Mouse (Mus musculus): ENCODE results near the gene Myoc.
"Not testable (repeated sequence)": the region's sequence is repeated elsewhere in the genome, so short reads cannot be mapped to it uniquely, and the experiment has no call there.

The Myoc gene

DNA sequence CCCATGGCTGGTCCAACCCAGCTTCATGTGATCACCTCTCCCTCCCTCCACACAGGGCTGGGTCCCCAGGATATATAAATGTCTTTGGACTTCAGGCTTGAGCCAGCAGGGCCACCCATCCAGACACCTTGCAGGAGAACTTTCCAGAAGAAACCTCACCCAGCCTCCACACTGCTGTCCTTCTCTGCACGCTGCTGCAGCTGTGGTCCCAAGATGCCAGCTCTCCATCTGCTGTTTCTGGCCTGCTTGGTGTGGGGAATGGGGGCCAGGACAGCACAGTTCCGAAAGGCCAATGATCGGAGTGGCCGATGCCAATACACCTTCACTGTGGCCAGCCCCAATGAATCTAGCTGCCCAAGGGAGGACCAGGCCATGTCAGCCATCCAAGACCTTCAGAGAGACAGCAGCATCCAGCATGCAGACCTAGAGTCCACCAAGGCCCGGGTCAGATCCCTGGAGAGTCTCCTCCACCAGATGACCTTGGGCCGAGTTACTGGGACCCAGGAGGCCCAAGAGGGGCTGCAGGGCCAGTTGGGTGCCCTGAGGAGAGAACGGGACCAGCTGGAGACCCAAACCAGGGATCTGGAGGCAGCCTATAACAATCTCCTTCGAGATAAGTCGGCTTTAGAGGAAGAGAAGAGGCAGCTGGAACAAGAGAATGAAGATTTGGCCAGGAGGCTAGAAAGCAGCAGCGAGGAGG, at the start of gene Myoc:
TSS of gene Myoc (plus strand) at position 105 of the 700 bp plus-strand sequence.
- no peak for DNase-seq (ENCODE audit: low spot score in 2 of 2)

DNA sequence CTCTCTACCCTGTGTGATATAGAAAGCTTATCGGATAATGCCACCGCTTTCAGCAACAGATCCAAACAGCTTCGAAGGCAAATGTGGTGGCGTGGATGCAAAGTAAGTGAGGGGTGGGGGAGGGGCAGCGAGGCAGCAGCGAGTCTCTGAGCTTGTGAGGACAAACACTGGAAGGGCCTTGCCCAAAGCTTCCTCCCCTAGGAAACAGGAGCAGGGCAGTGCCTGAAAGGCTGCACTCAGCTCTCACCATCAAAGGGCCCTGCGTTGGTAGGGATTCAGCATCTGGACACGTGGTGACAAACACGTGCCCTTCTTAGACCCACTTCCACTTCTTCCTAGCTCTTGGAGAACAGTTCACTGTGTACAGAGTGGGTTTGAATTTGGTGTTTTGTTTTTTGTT, 49.5 kb upstream of the Myoc start:
- peak; percentile 33 to 48 for DNase-seq (ENCODE audit: low spot score in 2 of 2)

DNA sequence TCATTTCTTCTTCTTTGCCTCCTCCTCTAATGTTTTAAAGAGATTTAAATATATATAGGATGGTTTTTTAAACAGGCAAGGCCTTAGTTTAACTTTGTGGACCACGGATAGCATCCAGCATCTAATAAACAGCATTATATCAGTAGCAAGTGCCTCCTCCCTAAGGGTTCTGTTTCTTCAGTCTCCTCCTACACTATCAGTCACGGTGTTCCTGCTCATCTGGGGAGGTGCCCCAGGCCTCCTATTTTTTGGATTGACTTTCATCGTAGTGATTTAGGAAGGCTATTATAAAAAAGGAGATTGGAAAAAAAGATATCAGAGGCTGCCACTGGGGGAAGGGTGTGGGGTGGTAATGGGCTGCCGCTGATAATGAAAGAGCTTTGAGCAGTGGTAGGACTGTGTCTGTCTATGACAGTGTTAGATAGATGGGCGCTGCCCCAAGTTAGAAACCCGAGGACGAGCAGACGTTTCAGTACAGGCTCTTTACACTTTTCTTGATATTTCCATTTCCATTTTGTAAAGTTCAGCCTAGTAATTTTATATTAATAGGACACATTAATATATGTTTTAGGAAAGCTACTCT, 48.4 kb upstream of the Myoc start:
- no peak for DNase-seq (ENCODE audit: low spot score in 2 of 2)

DNA sequence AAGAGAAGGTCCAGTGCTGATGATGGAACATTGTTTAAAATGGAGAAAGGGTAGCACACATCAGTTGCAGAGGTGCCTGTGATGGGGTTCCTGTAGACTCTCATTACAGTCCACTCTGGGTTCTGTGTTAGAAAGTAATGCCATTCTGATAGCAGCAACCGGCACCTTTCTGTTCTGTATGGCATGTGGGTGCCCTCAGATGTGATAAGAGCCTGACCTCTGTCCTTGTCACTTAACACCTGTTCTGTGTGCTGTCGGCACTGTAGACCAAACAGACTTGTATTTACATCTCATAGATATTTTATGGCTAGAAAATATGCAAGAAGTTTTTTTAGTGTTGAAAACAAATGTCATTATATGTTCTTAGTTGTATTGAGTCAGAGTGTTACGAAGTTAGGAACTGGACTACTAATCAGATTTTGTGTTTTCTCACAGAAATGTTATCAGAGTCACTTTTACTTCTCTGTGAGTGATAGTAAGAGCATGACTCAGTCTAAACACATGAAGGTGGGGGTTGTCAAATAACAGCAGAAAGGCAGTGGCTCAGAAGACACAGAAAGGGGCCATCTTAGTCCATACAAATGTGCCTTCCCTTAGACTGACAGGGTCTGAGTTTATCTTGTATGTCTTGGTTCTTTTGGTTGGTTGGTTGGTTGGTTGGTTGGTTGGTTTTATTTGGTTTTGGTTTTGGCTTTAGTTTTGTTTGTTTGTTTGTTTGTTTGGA, 41.4 kb upstream of the Myoc start:
- no peak for DNase-seq (ENCODE audit: low spot score in 2 of 2)

DNA sequence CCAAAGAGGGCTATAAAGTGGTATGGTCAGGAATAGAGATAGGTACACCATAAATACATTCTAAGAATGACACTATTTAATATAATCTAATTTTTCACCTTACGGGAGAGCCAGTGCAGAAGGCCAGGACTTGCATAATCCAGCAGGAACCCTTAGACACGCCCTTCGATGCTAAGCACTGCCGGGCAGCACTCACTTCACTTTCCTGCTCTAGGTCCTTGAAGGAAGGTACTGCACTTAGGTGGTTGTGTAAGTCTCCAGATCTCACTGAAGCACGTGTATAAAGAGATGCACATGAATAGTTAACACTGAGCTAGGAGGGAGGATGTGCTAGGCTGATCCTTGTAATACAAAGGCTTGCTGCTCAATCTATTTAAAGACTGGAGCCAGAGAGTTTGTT, 39.3 kb upstream of the Myoc start:
- DNase-seq (ENCODE audit: low spot score in 2 of 2): no peak

DNA sequence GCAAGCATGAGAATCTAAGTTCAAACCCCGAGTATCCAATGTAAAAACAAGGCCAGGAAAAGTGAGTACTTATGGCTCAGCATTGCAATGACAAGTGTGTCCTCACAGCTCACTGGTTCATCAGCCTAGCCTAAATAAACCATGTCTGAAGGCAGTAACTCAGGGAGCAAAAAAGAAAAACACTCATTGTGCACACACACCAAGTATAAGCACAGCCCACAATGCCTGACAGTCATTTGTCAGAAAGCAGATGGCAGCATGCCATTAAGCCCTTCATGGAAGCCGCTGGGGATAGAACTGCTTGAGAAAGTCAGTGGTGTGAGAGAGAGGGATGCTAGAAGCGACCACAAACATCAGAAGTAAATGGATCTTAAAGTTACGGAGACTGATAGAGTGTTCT, 37.7 kb upstream of the Myoc start:
- DNase-seq (ENCODE audit: low spot score in 2 of 2): peak in 1 of 2 experiments; percentile 32

DNA sequence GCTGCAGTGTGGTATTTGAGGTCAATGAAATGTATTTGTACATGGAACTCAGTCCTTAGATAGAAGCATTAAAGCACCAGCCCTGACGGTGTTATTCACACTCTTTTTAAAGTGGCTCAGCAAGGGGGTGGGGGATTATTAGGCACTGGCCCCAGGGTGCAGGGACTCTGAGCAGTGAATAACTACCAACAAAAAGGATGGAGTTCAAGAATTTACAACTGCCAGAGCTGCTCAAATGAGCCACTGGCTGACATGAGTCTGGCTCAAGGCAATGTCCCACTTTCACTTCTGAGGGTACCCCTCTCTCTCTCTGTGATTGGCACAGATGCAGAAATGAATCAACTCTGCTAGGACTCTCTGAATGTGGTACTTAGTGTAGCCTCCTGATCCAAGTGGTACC, 30.8 kb upstream of the Myoc start:
- DNase-seq (ENCODE audit: low spot score in 2 of 2): no peak

DNA sequence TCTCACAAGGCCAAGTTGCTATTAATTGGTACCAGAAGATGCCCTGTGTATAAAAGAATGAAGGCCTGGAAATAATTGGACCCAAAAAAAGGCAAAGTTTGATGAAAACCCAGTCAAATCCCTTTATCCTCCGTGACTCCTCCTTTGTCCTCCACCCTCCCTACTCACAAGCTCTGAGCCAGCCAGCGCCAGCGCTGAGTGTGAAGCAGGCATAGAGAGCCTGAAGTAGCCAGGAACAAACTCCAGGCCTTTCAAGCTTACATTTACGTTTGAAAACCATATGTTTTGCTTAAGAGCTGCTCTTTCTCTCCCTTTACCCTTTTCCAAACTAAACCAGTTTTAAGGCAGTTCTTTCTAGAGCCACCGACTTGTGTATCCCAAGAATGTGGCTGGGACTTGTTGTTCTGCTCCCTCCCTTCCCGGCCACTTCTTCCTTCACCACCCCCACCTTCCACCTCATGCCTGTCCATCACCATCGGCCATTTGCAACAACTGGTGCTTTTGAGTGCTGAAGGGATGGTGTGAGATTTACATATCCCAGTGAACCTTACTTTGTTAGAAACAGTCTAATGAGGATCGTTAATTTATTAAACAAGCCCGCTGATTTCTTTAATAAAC, 29.2 kb upstream of the Myoc start:
- DNase-seq (ENCODE audit: low spot score in 2 of 2): no peak

DNA sequence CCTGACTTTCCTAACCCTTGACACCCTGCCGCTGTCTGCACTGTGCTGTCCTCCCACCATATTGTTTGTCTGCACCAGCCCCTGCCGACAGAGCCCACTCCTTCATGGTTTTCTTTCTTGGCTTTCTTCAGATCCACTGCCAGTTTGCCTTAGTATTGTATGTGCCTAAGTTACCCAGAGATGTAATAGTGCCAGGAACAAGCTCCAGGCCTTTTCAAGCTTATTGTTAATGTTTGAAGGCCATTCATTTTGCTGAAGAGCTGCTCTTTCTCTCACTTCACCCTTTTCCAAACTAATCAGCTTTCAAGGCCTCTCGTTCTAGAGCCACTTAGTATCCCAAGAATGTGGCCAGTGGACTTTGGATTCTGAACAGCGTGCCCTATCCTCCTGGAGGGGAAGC, 27.8 kb upstream of the Myoc start:
- no peak for DNase-seq (ENCODE audit: low spot score in 2 of 2)

DNA sequence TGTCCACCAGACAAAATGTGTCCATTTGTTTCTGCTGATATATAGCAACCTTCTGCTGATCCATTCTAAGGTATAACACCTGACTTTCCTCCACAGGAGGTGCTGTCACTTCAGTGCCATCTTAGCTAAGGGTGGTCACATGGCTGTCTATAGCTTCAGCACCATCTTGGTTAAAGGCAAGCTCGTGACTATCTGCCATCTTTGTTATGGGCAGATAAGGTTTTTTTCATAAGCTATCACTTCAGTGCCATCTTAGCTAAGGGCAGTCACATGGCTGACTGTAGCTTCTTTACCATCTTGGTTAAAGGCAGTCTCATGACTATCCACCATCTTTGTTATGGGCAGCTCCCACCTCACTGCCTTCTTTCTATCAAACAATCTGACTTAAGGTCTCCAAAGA, 23.4 kb upstream of the Myoc start:
- DNase-seq (ENCODE audit: low spot score in 2 of 2): peak; percentile 65 to 77

DNA sequence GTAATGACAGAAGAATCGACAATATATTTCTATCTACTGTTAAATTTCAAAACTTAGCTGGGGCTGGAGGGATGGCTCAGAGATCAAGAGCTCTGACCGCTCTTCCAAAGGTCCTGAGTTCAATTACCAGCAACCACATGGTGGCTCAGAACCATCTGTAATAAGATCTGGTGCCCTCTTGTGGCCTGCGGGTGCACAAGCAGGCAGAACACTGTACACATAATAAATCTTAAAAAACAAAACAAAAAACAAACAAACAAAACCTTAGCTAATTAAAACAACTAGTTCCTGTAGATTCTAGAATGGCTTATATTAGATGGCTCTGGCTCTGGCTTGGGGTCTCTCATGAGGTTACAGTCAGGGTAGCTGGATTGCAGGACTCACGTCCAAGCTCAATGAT, 18.5 kb upstream of the Myoc start:
- DNase-seq (ENCODE audit: low spot score in 2 of 2): no peak

DNA sequence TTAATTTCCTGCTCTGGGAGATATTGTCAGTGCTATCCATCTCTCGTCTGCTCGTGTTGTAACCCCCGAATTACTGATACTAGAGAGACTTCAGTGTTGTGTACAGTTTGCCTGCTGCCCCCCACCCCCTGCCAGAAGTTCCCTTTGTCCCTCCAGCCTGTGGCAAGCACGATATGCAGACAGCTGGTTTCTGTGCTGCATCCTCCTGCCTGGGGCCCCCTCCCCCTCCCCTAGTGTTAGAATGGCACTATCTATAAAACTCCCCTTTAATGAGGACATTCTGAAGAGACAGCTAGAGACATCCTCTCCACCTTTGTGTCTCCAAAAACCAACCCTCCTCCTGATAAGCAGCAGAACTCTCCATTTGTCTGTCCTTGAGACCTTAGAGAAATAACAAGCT, 15.1 kb upstream of the Myoc start:
- DNase-seq (ENCODE audit: low spot score in 2 of 2): no peak

DNA sequence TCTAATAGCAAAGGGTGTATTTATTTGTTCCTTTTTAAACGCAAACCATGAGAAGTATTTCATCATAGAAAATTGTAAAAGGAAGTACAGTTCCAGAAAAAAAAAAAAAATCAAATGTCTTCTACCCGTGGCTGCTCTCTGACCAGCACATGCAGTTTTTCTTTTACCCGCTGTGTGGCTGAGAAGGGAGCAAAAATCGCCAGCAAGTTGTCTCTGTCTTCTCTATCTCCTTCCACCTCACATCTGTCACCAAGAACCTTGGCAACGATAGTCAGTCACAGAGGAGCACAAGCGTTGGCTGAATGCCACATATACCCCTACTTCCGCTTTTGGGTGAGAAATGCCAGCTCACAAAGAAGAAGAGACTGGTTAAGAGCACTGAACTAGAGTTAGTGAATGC, 13.7 kb upstream of the Myoc start:
- DNase-seq (ENCODE audit: low spot score in 2 of 2): peak in 1 of 2 experiments; percentile 43

DNA sequence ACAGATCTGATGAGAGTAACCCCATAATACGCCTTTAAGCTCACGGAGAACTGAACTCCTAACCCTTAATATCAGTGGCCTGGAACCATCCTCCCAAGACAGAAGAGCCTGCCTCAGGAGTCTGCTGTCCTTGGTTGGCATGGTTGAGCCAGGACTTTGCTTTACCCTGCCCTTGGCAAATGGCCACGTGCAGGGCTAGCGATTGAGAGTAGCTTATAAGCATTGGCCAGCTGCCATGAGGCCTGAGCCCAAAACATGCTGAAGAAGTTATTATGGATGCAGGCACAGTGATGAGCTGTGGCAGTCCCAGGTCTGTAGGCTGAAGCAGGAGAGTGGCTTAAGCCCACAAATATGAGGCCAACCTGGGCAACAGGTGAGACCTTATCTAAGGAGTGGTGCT, 11.1 kb upstream of the Myoc start:
- not testable (repeated sequence) for DNase-seq (ENCODE audit: low spot score in 2 of 2)

DNA sequence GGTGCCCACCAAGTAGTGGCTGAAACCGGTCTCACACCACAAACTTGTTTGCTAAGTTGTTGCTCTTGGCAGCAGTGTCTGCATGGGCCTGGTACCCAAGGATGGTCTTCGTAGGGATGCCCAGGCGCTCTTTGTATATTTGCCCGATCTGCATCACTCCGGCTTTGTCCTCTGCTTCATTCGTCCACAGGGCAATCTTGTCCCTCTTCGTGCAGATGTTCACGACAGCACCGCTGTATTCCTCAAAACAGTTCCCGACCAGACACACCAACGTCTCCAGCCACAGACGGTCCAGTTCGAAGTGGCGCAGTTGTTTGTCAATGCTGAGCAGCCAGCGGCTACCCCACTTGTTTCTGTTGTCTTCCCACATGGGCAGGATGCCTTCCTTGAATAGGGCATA, 10.6 kb upstream of the Myoc start:
- not testable (repeated sequence) for DNase-seq (ENCODE audit: low spot score in 2 of 2)

DNA sequence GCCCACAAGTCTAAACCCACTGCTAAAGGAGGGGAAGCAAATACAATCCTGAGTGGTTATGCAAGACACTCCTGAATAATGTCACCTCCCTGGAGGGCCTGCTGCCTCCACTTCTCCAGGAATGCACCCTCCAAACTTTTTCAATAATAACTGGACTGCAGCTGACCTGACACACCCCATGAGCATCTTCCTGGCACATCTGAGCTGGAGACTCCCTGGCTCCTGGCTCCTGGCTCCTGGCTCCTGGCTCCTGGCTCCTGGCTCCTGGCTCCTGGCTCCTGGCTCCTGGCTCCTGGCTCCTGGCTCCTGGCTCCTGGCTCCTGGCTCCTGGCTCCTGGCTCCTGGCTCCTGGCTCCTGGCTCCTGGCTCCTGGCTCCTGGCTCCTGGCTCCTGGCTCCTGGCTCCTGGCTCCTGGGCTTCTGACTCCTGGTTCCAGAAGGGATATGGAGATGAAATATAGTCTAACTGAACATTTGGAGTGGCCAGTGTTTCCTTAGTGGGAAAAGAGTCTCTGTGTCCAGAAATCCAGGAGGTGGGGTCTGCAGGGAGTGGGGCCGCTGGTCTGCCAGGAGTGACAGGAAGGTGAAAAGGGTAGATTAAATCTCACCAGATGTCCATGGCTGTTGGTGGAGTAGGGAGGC, 3.5 kb upstream of the Myoc start:
- DNase-seq (ENCODE audit: low spot score in 2 of 2): not testable (repeated sequence)

DNA sequence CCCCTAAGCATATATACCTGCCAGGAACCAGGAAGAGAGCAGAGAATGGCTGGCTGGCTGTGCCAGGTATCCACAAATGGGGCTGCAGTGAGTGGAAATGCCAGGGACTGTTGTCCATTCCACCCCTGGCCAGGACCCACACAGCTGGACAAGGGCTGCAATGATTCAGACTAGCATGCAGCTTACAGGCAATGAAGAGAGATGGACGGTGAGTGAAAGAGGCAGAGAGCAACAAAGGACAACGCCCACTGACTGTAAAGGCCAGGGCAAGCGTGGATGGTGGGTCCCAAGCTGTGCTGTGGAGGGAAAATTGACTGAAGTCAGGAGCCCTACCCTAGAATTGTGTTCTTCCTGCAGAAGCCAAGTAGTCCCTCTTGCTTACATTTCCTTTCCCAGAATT, 2.4 kb upstream of the Myoc start:
- DNase-seq (ENCODE audit: low spot score in 2 of 2): no peak

DNA sequence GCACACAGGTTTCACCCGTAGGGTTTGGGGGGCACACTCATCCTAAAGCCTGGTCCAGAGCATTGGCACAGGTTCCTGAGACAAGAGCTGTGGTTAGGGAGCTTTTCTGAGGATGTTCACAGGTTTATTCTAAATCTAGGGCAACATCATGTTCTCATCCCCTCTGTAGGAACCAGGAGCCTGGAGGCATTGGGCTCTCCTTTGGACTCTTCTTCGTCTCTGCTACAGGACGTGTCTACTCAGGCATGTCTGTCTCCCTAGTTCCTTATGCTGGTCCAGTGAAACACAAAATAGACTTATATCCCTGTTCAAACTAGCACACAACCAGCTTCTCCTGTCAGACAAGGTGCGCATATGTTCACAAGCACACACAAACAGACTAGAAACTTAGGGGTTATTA, 420 bp upstream of the Myoc start:
- no peak for DNase-seq (ENCODE audit: low spot score in 2 of 2)

DNA sequence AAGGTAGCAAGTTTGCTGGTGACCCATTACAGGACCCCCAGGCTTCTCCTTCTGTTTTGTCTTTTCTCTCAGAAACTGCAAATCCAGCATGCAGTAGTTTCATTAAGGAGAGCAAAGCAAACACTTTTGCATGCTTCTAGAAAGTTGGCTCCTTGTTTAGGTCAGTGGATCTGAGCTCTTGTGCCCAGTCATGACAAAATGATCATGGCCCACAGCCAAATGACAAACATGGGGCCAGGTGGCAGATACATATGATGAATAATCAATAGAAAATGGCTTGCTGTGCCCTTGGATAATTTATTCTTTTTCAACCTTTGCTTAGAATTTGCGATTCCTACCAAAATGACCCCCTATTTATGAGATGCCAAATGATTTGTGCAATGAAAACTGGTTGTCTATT, 906 bp downstream of the Myoc start:
- DNase-seq (ENCODE audit: low spot score in 2 of 2): no peak

DNA sequence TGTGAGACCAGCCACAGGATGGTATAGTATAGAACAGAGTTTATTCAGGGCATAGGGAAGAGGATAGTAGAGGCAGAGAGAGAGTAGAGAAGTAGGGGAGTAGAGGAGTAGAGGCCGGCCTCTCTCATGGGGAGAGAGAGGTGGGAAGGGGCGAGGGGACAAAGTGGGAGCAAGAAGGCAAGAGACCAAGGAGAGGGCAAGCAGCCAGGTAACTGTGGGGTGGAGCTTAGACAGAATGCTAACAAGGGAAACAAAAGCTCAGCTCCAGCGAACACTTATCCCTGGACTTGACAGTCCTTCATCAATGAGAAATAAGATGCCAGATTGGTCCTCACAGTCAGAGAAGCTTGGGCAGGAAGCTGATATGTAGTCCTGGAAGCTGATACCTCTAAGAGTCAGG, 3.6 kb downstream of the Myoc start:
- no peak for DNase-seq (ENCODE audit: low spot score in 2 of 2)

DNA sequence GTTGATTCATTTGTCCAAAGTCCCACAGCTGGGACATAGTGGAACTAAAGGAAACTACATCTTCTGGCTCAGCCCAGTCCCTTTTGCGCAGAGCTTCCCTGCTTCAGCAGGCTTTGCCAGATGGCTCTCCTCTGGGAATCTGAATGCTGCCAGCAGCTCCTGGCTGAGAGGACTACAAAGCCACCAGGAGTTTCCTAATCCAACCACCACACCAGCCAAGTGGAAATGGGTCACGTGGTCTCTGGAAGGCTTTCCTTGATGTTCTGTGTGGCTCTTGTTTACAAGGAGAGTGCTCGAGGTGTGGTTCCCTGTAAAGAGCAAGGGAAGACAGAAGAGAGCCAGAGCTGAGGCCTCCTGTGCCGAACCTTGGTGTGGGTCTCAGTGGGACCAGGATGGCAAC, 4.8 kb downstream of the Myoc start:
- DNase-seq (ENCODE audit: low spot score in 2 of 2): peak; percentile 83 to 87

DNA sequence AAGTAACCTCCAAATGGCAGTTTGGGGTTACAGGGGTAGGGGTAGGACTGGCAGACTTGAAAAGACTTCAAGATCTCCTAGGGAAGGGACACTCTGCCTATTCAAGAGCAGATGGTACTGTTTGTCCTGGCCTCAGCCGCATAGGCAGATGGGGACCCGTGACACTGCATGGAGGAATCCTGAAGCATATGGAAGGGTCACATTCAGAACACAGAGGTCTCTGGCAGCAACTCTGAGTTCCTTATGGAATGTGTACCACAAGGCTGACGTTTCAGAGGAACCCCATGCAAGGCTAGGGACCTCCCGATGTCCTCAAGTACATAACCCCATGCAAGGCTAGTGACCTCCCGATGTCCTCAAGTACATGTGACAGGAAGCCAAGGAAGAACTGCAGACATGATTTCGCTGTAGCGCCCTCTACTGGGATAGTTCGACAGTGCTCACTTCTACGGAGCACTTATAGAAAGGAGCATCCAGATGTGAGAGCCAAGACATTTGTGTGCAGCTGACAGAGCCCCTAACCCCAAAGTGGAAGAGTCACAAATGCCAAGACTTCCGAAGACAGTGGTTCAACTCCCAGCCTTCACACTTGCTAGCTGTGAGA, 7.2 kb downstream of the Myoc start:
- no peak for DNase-seq (ENCODE audit: low spot score in 2 of 2)

Measured in right cerebral cortex, postnatal 10 days (tissue).